Comparison of ENCODE assay signal across 19 mouse cellular contexts in the genomic region with DNA sequence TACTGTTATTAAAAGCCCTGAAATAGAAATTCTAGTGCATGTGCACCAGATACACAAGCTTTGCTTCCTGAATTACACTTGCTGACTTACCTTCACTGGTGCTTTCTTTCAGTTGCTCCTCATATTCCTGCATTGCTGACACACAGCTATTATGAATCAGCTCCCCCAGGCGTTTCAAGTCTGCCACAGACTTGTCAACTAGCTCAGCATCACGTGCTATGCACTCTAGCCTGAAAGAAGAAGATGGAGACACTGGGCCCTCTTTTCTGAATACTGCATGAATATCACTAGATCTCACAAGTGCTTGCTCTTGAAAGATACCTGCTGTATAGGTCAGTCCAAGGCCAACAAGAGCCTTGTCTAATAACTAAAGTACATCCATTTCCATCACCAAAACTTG.
"Had no signal": no experiment of that assay in that cellular context is flagged by ENCODE, and none has a peak within 500 bp of the region (broad histone marks: within the 10 kb centered on the region; RNA-seq: fewer than 3 reads in every experiment).

No protein-coding gene starts in this region.

- H3K27ac ChIP-seq: liver, embryonic 13.5 days; liver, embryonic 15.5 days; lung, embryonic 15.5 days; macrophage; midbrain, embryonic 15.5 days; neural tube, embryonic 12.5 days; stomach, embryonic 15.5 days; stomach, postnatal 0 days had no signal

- ATAC-seq: liver, postnatal 0 days; lung, postnatal 0 days; midbrain, embryonic 15.5 days had no signal

- H3K4me3 ChIP-seq: liver, embryonic 13.5 days; liver, embryonic 15.5 days; lung, embryonic 15.5 days; megakaryocyte, embryonic 14.5 days; midbrain, embryonic 15.5 days; neural tube, embryonic 12.5 days; stomach, embryonic 15.5 days had no signal

- H3K4me2 ChIP-seq: liver, embryonic 13.5 days; liver, embryonic 15.5 days; lung, embryonic 15.5 days; midbrain, embryonic 11.5 days; midbrain, embryonic 15.5 days; neural tube, embryonic 12.5 days; stomach, embryonic 15.5 days had no signal

- H3K9me3 ChIP-seq: liver, embryonic 13.5 days; liver, embryonic 15.5 days; lung, embryonic 15.5 days; megakaryocyte, embryonic 14.5 days; midbrain, embryonic 15.5 days; neural tube, embryonic 12.5 days; stomach, embryonic 15.5 days had no signal

- H3K4me1 ChIP-seq: liver, embryonic 13.5 days; liver, embryonic 15.5 days; lung, embryonic 15.5 days; megakaryocyte, embryonic 14.5 days; midbrain, embryonic 15.5 days; neural tube, embryonic 12.5 days; stomach, embryonic 15.5 days had no signal

- H3K9ac ChIP-seq: liver, embryonic 13.5 days; liver, embryonic 15.5 days; liver, postnatal 0 days; lung, embryonic 15.5 days; midbrain, embryonic 15.5 days; neural tube, embryonic 12.5 days; stomach, embryonic 15.5 days had no signal

- H3K27me3 ChIP-seq: liver, embryonic 13.5 days; liver, embryonic 15.5 days; lung, embryonic 15.5 days; megakaryocyte, embryonic 14.5 days; midbrain, embryonic 15.5 days; neural tube, embryonic 12.5 days; stomach, embryonic 15.5 days had no signal

- DNase-seq: liver, embryonic 13.5 days; liver, postnatal 0 days; lung, adult 2 months; lung, postnatal 14 days; lung, postnatal 36 days; right cerebral cortex, postnatal 14 days; thymus, adult 2 months; thymus, postnatal 25 days; thymus, postnatal 4 days had no signal
